Mouse (Mus musculus): ENCODE measurements around the gene Tbc1d7. TPM values are rescaled to one million over a fixed set of nuclear protein-coding genes. Genes with fewer than 3 reads are reported as not detected.

Gene Tbc1d7
- total and polyA plus RNA-seq, 2 experiments from 2014 or later: 14.8 to 70.5 TPM

GRCm38 (mm10) chr13:43183248-43184055 lies 12.2 kb upstream of the Tbc1d7 start:
- TF ChIP-seq EP300 (IDR thresholded peaks at IDR 0.05; ENCODE audit: low read depth): no peak
- no peak for TF ChIP-seq CTCF (IDR thresholded peaks at IDR 0.05; ENCODE audit: low read depth)
- peak; percentile 50 for ATAC-seq (ENCODE audit: insufficient read depth, low read depth)
- H3K4me3 ChIP-seq (ENCODE audit: low read depth, low read length): peak overlapping the region; percentile 29
- DNase-seq (ENCODE audit: low spot score): no peak
- H3K27me3 ChIP-seq (ENCODE audit: control insufficient read depth, insufficient read depth, low read length): no peaks in the 10 kb centered on the region
- no peaks in the 10 kb centered on the region; the same call in 1 of the 2 replicates for H3K4me1 ChIP-seq (ENCODE audit: control insufficient read depth, insufficient read depth)
- no peak overlapping the region; the same call in 1 of the 2 replicates for H3K9ac ChIP-seq (replicated peaks; ENCODE audit: low read depth, low read length)
- H3K36me3 ChIP-seq (replicated peaks; ENCODE audit: control insufficient read depth, insufficient read depth, low read length): no peaks in the 10 kb centered on the region
- H3K4me2 ChIP-seq (ENCODE audit: low read depth, low read length): peak overlapping the region; percentile 52
- H3K27ac ChIP-seq (ENCODE audit: low read depth): no peak overlapping the region
- H3K9me3 ChIP-seq (replicated peaks; ENCODE audit: control insufficient read depth, low read length): no peaks in the 10 kb centered on the region
- 55% methylated on average over 8 of the region's 8 CpGs for WGBS

DNA sequence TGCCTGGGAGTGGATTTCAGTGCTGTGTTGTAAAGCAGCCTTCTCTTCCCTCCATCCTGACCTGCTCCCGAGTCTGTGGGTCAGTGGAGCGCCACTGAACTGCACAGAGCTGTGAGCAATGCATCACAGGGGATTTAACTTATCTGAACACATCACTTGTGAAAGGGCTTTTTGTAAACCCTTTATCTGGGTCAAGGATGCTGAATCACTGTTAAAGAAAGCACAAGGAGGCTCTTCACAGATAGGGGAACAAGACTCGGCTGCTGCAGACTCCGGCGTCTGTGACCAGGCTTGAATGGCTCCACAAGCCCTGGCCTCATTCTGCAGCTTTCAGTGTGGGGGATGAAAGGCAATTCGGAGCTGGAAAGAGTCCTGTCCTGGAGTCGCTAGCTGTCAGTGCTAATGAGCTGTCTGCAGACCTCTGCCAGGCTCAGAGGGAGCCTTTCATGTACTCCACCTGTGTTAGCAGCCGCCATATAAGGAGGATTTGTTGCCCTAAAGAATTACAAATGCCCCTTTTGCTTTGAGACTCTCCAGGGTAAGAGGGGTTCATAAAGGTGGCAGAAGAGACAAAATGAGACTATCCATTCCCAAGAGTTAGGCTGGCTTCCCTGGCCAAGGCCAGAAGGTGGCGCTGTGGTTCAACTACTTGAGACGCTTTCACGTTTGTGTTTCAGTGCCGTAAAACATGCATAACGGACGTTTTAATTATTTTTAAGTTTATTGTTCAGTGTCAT lies 11.3 kb upstream of the Tbc1d7 start:
- Histone ChIP-seq H3K4me2 (ENCODE audit: low read depth, low read length) (peak overlapping the region; percentile 52), H3K27ac (ENCODE audit: low read depth) (no peak overlapping the region), H3K9ac (replicated peaks; ENCODE audit: low read depth, low read length) (no peak overlapping the region; the same call in 1 of the 2 replicates), H3K4me3 (ENCODE audit: low read depth, low read length) (peak overlapping the region; percentile 29), H3K27me3 (ENCODE audit: control insufficient read depth, insufficient read depth, low read length) (no peaks in the 10 kb centered on the region), H3K4me1 (ENCODE audit: control insufficient read depth, insufficient read depth) (no peaks in the 10 kb centered on the region; the same call in 1 of the 2 replicates), H3K36me3 (replicated peaks; ENCODE audit: control insufficient read depth, insufficient read depth, low read length) (no peaks in the 10 kb centered on the region), H3K9me3 (replicated peaks; ENCODE audit: control insufficient read depth, low read length) (no peaks in the 10 kb centered on the region)
- 10% methylated on average over 14 of the region's 14 CpGs for WGBS
- TF ChIP-seq CTCF (IDR thresholded peaks at IDR 0.05; ENCODE audit: low read depth): peak; percentile 92
- TF ChIP-seq EP300 (IDR thresholded peaks at IDR 0.05; ENCODE audit: low read depth): no peak
- peak; percentile 79 for DNase-seq (ENCODE audit: low spot score)
- peak; percentile 54 for ATAC-seq (ENCODE audit: insufficient read depth, low read depth)

- H3K4me3 ChIP-seq (ENCODE audit: low read depth, low read length): no peak overlapping the region
- TF ChIP-seq EP300 (IDR thresholded peaks at IDR 0.05; ENCODE audit: low read depth) (no peak), CTCF (IDR thresholded peaks at IDR 0.05; ENCODE audit: low read depth) (no peak)
- no peak overlapping the region for H3K4me2 ChIP-seq (ENCODE audit: low read depth, low read length)
- DNase-seq (ENCODE audit: low spot score): no peak
- H3K36me3 ChIP-seq (replicated peaks; ENCODE audit: control insufficient read depth, insufficient read depth, low read length): no peaks in the 10 kb centered on the region
- ATAC-seq (ENCODE audit: insufficient read depth, low read depth): no peak
- no peaks in the 10 kb centered on the region for H3K9me3 ChIP-seq (replicated peaks; ENCODE audit: control insufficient read depth, low read length)
- no peaks in the 10 kb centered on the region; the same call in 1 of the 2 replicates for H3K4me1 ChIP-seq (ENCODE audit: control insufficient read depth, insufficient read depth)
- 68% methylated on average over 7 of the region's 7 CpGs for WGBS
- no peaks in the 10 kb centered on the region for H3K27me3 ChIP-seq (ENCODE audit: control insufficient read depth, insufficient read depth, low read length)
- no peak overlapping the region for H3K9ac ChIP-seq (replicated peaks; ENCODE audit: low read depth, low read length)
- H3K27ac ChIP-seq (ENCODE audit: low read depth): no peak overlapping the region
Observed at GRCm38 (mm10) chr13:43181104-43181503, 9.8 kb upstream of the Tbc1d7 start.

GRCm38 (mm10) chr13:43177317-43177716 lies 6.0 kb upstream of the Tbc1d7 start:
- Histone ChIP-seq H3K27ac (ENCODE audit: low read depth) (no peak overlapping the region), H3K9ac (replicated peaks; ENCODE audit: low read depth, low read length) (no peak overlapping the region), H3K9me3 (replicated peaks; ENCODE audit: control insufficient read depth, low read length) (no peaks in the 10 kb centered on the region), H3K27me3 (ENCODE audit: control insufficient read depth, insufficient read depth, low read length) (no peaks in the 10 kb centered on the region), H3K4me3 (ENCODE audit: low read depth, low read length) (no peak overlapping the region), H3K36me3 (replicated peaks; ENCODE audit: control insufficient read depth, insufficient read depth, low read length) (no peaks in the 10 kb centered on the region), H3K4me2 (ENCODE audit: low read depth, low read length) (no peak overlapping the region), H3K4me1 (ENCODE audit: control insufficient read depth, insufficient read depth) (no peaks in the 10 kb centered on the region)
- 81% methylated on average over 7 of the region's 7 CpGs for whole genome bisulfite sequencing
- DNase-seq (ENCODE audit: low spot score): no peak
- no peak for ATAC-seq (ENCODE audit: insufficient read depth, low read depth)
- TF ChIP-seq EP300 (IDR thresholded peaks at IDR 0.05; ENCODE audit: low read depth): no peak
- TF ChIP-seq CTCF (IDR thresholded peaks at IDR 0.05; ENCODE audit: low read depth): no peak

DNA sequence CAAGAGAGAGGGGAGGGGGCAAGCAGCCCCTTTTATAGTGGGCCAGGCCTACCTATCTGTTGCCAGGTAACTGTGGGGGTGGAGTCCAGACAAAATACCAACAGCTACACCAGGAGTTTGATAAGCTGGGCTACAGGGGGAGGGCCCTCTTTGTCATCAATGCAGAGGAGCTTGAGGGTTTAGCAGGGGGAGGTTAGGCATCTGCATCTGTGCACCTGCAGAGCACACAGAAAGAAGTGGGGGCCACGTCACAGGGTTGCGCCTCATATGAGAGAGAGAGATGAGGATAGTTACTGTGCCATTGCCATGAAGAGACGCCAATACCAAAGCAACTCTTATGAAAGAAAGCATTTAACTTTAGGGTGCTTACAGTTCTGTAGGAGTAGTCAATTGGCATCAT lies 5.4 kb upstream of the Tbc1d7 start:
- no peak for TF ChIP-seq CTCF (IDR thresholded peaks at IDR 0.05; ENCODE audit: low read depth)
- no peak for TF ChIP-seq EP300 (IDR thresholded peaks at IDR 0.05; ENCODE audit: low read depth)
- Histone ChIP-seq H3K4me1 (ENCODE audit: control insufficient read depth, insufficient read depth) (no peaks in the 10 kb centered on the region), H3K27me3 (ENCODE audit: control insufficient read depth, insufficient read depth, low read length) (no peaks in the 10 kb centered on the region), H3K4me3 (ENCODE audit: low read depth, low read length) (no peak overlapping the region), H3K36me3 (replicated peaks; ENCODE audit: control insufficient read depth, insufficient read depth, low read length) (no peaks in the 10 kb centered on the region), H3K27ac (ENCODE audit: low read depth) (no peak overlapping the region), H3K4me2 (ENCODE audit: low read depth, low read length) (no peak overlapping the region), H3K9ac (replicated peaks; ENCODE audit: low read depth, low read length) (no peak overlapping the region), H3K9me3 (replicated peaks; ENCODE audit: control insufficient read depth, low read length) (no peaks in the 10 kb centered on the region)
- no peak for DNase-seq (ENCODE audit: low spot score)
- WGBS: 96% methylated on average over 3 of the region's 3 CpGs
- no peak for ATAC-seq (ENCODE audit: insufficient read depth, low read depth)
